Mouse (Mus musculus) forebrain, embryonic 11.5 days (tissue): ENCODE data around the gene Tshr. TPM values are rescaled to one million over a fixed set of nuclear protein-coding genes. Genes with fewer than 3 reads are reported as not detected.

ENCODE experiments used
- ATAC-seq: fragments of 200-750 bp; cut with Nextera tagmentation; replicated peaks from 2 replicates; pipeline ENCODE4 v1.8.0; 2017; ENCODE audit warnings: moderate TSS enrichment; ENCODE audit not compliant: low FRiP score
- DNase-seq: peaks from one replicate; pipeline ENCODE4 v3.0.0-alpha.2; 2017; ENCODE audit warnings: low spot score
- H3K27ac ChIP-seq: fragments of 300-500 bp; sonication (generic); 2 replicates; pipeline ENCODE4 v1.5.1; 2014; ENCODE audit warnings: low read depth, low read length
- H3K27me3 ChIP-seq: fragments of 300-500 bp; sonication (generic); 2 replicates; pipeline ENCODE4 v1.6.1; 2014; ENCODE audit warnings: mild to moderate bottlenecking, low read length, mixed read lengths; ENCODE audit not compliant: control insufficient read depth, insufficient read depth
- H3K36me3 ChIP-seq: fragments of 300-500 bp; sonication (generic); 2 replicates; pipeline ENCODE4 v1.6.1; 2014; ENCODE audit warnings: mild to moderate bottlenecking, low read length, moderate library complexity, mixed read lengths; ENCODE audit not compliant: control insufficient read depth, insufficient read depth
- H3K4me1 ChIP-seq: fragments of 300-500 bp; sonication (generic); replicated peaks from 2 replicates; pipeline ENCODE4 v1.6.1; 2014; ENCODE audit warnings: low read length, mixed read lengths; ENCODE audit not compliant: control insufficient read depth, insufficient read depth
- H3K4me2 ChIP-seq: fragments of 300-500 bp; sonication (generic); 2 replicates; pipeline ENCODE4 v1.6.1; 2014; ENCODE audit warnings: low read depth, mild to moderate bottlenecking, low read length, moderate library complexity, mixed read lengths; ENCODE audit not compliant: severe bottlenecking
- H3K4me3 ChIP-seq: fragments of 300-500 bp; sonication (generic); 2 replicates; pipeline ENCODE4 v1.5.1; 2014; ENCODE audit warnings: low read depth, low read length
- H3K9ac ChIP-seq: fragments of 300-500 bp; sonication (generic); 2 replicates; pipeline ENCODE4 v1.6.1; 2014; ENCODE audit warnings: low read length
- H3K9me3 ChIP-seq: fragments of 300-500 bp; sonication (generic); 2 replicates; pipeline ENCODE4 v1.6.1; 2016; ENCODE audit warnings: low read length, mixed read lengths; ENCODE audit not compliant: control insufficient read depth
- WGBS: fragments of 180-500 bp; shearing (Covaris S2); extraction: QIAGEN DNeasy Blood & Tissue Kit; methylation state at CpG from one replicate; pipeline ENCODE4 v1.1.7; 2014; 5-methylcytosine and 5-hydroxymethylcytosine counted together
- polyA plus RNA-seq: library from polyadenylated mRNA; unstranded; fragments of >200 nt; fragmentation: Nextera tagmentation; extraction: Ambion mirVana; gene quantifications from 2 replicates; pipeline ENCODE4 v1.2.1, GENCODE M21; 2014

Tshr gene
- polyA plus RNA-seq, 1 experiment from 2014 or later: 0.31 TPM

- WGBS: 17% methylated on average over 5 of the region's 5 CpGs
Observed at GRCm38 (mm10) chr12:91587491-91588033, 203.2 kb downstream of the Tshr start.

GRCm38 (mm10) chr12:91588176-91588669 is 203.9 kb downstream of the Tshr start:
- Histone ChIP-seq H3K4me2 (peak overlapping the region; percentile 60), H3K9me3 (no peaks in the 10 kb centered on the region), H3K27me3 (no peaks in the 10 kb centered on the region), H3K36me3 (peaks cover 3% of the 10 kb centered on the region; the same call in 1 of the 2 replicates), H3K27ac (peak overlapping the region; percentile 98), H3K9ac (peak overlapping the region; percentile 100), H3K4me1 (peaks cover 4% of the 10 kb centered on the region; the same call in 1 of the 2 replicates), H3K4me3 (peak overlapping the region; percentile 97)
- ATAC-seq (peak; percentile 89), DNase-seq (peak; percentile 94)
- WGBS: under 1% methylated on average over 32 of the region's 32 CpGs

More at GRCm38 (mm10) chr12:91587491-91588033, 203.2 kb downstream of the Tshr start:
- ATAC-seq (no peak), DNase-seq (no peak)
- H3K9ac ChIP-seq: peak overlapping the region; percentile 100
- H3K4me3 ChIP-seq: peak overlapping the region; percentile 97
- peaks cover 3% of the 10 kb centered on the region; the same call in 1 of the 2 replicates for H3K36me3 ChIP-seq
- H3K27me3 ChIP-seq: no peaks in the 10 kb centered on the region
- H3K27ac ChIP-seq: peak overlapping the region; percentile 98
- peaks cover 4% of the 10 kb centered on the region; the same call in 1 of the 2 replicates for H3K4me1 ChIP-seq
- no peaks in the 10 kb centered on the region for H3K9me3 ChIP-seq
- peak overlapping the region; percentile 60 for H3K4me2 ChIP-seq

- no peaks in the 10 kb centered on the region for H3K27me3 ChIP-seq
- under 1% methylated on average over 78 of the region's 83 CpGs for WGBS
- peak overlapping the region; percentile 97 for H3K4me3 ChIP-seq
- peaks cover 4% of the 10 kb centered on the region; the same call in 1 of the 2 replicates for H3K4me1 ChIP-seq
- peak overlapping the region; percentile 100 for H3K9ac ChIP-seq
- H3K27ac ChIP-seq: peak overlapping the region; percentile 98
- peaks cover 3% of the 10 kb centered on the region; the same call in 1 of the 2 replicates for H3K36me3 ChIP-seq
- H3K9me3 ChIP-seq: no peaks in the 10 kb centered on the region
- ATAC-seq (0 out of 2 replicates have a peak, but pooled peaks have one; percentile 1), DNase-seq (peak; percentile 81)
- H3K4me2 ChIP-seq: peak overlapping the region; percentile 60; the same call in 1 of the 2 replicates
Observed at GRCm38 (mm10) chr12:91588670-91589541, 204.5 kb downstream of the Tshr start.

GRCm38 (mm10) chr12:91589542-91589846 is 205.1 kb downstream of the Tshr start:
- no peaks in the 10 kb centered on the region for H3K27me3 ChIP-seq
- peak overlapping the region; percentile 100 for H3K9ac ChIP-seq
- H3K36me3 ChIP-seq: peaks cover 3% of the 10 kb centered on the region; the same call in 1 of the 2 replicates
- peaks cover 4% of the 10 kb centered on the region; the same call in 1 of the 2 replicates for H3K4me1 ChIP-seq
- peak overlapping the region; percentile 97 for H3K4me3 ChIP-seq
- DNase-seq: no peak
- peak overlapping the region; percentile 98 for H3K27ac ChIP-seq
- 1% methylated on average over 11 of the region's 11 CpGs for WGBS
- peak overlapping the region; percentile 41; the same call in 1 of the 2 replicates for H3K4me2 ChIP-seq
- no peak for ATAC-seq
- H3K9me3 ChIP-seq: no peaks in the 10 kb centered on the region

GRCm38 (mm10) chr12:91589847-91590690 is 205.7 kb downstream of the Tshr start, which contains the start of gene Gtf2a1:
Gene Gtf2a1, minus strand, starts transcription at chr12:91590487.
- H3K4me2 ChIP-seq: peak within 1 kb of the TSS; percentile 54
- under 1% methylated on average over 71 of the region's 99 CpGs for WGBS
- H3K27ac ChIP-seq: peak within 1 kb of the TSS; percentile 98
- H3K4me3 ChIP-seq: peak within 1 kb of the TSS; percentile 97
- H3K9ac ChIP-seq: peak within 1 kb of the TSS; percentile 100
- H3K9me3 ChIP-seq: no peaks in the 10 kb centered on the region
- H3K36me3 ChIP-seq: peaks cover 3% of the 10 kb centered on the region; the same call in 1 of the 2 replicates
- ATAC-seq: peak; percentile 87
- H3K4me1 ChIP-seq: peaks cover 4% of the 10 kb centered on the region; the same call in 1 of the 2 replicates
- H3K27me3 ChIP-seq: no peaks in the 10 kb centered on the region
- DNase-seq: peak; percentile 99

GRCm38 (mm10) chr12:91590716-91591115 is 206.4 kb downstream of the Tshr start:
- ATAC-seq (no peak), DNase-seq (peak; percentile 56)
- Histone ChIP-seq H3K9me3 (no peaks in the 10 kb centered on the region), H3K9ac (peak overlapping the region; percentile 74), H3K4me1 (peaks cover 4% of the 10 kb centered on the region; the same call in 1 of the 2 replicates), H3K4me3 (peak overlapping the region; percentile 97), H3K27ac (peak overlapping the region; percentile 88), H3K4me2 (peak overlapping the region; percentile 54), H3K27me3 (no peaks in the 10 kb centered on the region), H3K36me3 (peaks cover 3% of the 10 kb centered on the region; the same call in 1 of the 2 replicates)
- WGBS: 30% methylated on average over 6 of the region's 6 CpGs

GRCm38 (mm10) chr12:91591191-91591590 is 206.8 kb downstream of the Tshr start:
- 54% methylated on average over 1 of the region's 1 CpGs for WGBS
- peaks cover 4% of the 10 kb centered on the region; the same call in 1 of the 2 replicates for H3K4me1 ChIP-seq
- no peak overlapping the region for H3K27ac ChIP-seq
- H3K36me3 ChIP-seq: no peaks in the 10 kb centered on the region
- 0 out of 2 replicates have a peak overlapping the region, but pooled peaks have one; percentile 97 for H3K4me3 ChIP-seq
- H3K9me3 ChIP-seq: no peaks in the 10 kb centered on the region
- peak overlapping the region; percentile 74 for H3K9ac ChIP-seq
- H3K27me3 ChIP-seq: no peaks in the 10 kb centered on the region
- ATAC-seq (no peak), DNase-seq (no peak)
- peak overlapping the region; percentile 54 for H3K4me2 ChIP-seq
